Mouse (Mus musculus) forebrain, embryonic 12.5 days (tissue): Measurements from ENCODE around the gene Gm16867. TPM values are rescaled to one million over a fixed set of nuclear protein-coding genes. Genes with fewer than 3 reads are reported as not detected.
"Not testable (repeated sequence)": the region's sequence is repeated elsewhere in the genome, so short reads cannot be mapped to it uniquely, and the experiment has no call there.

Source experiments
- ATAC-seq: fragments of 200-750 bp; cut with Nextera tagmentation; 2 replicates; pipeline ENCODE4 v1.8.0; 2017; ENCODE audit warnings: moderate TSS enrichment; ENCODE audit not compliant: low FRiP score
- H3K27ac ChIP-seq: fragments of 300-500 bp; sonication (generic); 2 replicates; pipeline ENCODE4 v1.5.1; 2016; ENCODE audit warnings: mild to moderate bottlenecking
- H3K27me3 ChIP-seq: fragments of 300-500 bp; sonication (generic); 2 replicates; pipeline ENCODE4 v1.6.1; 2016; ENCODE audit warnings: mild to moderate bottlenecking
- H3K36me3 ChIP-seq: fragments of 300-500 bp; sonication (generic); replicated peaks from 2 replicates; pipeline ENCODE4 v1.6.1; 2016; ENCODE audit warnings: mild to moderate bottlenecking
- H3K4me1 ChIP-seq: fragments of 300-500 bp; sonication (generic); 2 replicates; pipeline ENCODE4 v1.6.1; 2016
- H3K4me2 ChIP-seq: fragments of 300-500 bp; sonication (generic); 2 replicates; pipeline ENCODE4 v1.6.1; 2016; ENCODE audit warnings: mild to moderate bottlenecking, moderate library complexity
- H3K4me3 ChIP-seq: fragments of 300-500 bp; sonication (generic); replicated peaks from 2 replicates; pipeline ENCODE4 v1.5.1; 2016; ENCODE audit warnings: mild to moderate bottlenecking
- H3K9ac ChIP-seq: fragments of 300-500 bp; sonication (generic); 2 replicates; pipeline ENCODE4 v1.6.1; 2016; ENCODE audit warnings: mild to moderate bottlenecking
- H3K9me3 ChIP-seq: fragments of 300-500 bp; sonication (generic); 2 replicates; pipeline ENCODE4 v1.6.1; 2016
- WGBS: fragments of 180-500 bp; shearing (Covaris S2); methylation state at CpG from one replicate; pipeline ENCODE4 v1.1.7; 2016; 5-methylcytosine and 5-hydroxymethylcytosine counted together
- polyA plus RNA-seq: library from polyadenylated mRNA; unstranded; fragments of >200 nt; fragmentation: Nextera tagmentation; extraction: Ambion mirVana; gene quantifications from 2 replicates; pipeline ENCODE4 v1.2.1, GENCODE M21; 2016

Gm16867 gene
- polyA plus RNA-seq, 1 experiment from 2014 or later = not detected

- not testable (repeated sequence) for H3K27me3 ChIP-seq
These were observed 54.3 kb downstream of the Gm16867 start for GRCm38 (mm10) chr14:69448845-69449244.

DNA sequence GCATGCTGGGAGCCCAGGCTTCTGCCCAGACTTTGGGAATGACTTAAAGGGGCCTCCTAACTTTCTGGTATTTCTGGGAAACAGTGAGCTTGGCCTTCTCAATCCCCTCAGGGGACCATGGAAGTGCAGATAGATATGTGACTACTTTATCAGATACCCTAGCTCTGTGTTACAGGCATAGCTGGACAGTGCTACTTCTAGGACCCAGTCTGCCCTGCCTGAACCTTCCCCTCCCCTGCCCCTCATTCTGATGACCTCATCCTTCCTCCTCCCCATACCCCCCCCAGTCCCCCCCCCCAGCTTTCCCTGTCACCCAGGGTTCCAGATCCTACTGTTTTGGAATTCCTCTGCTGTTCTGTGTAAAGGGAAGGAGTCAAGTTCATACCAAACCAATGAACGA lies 56.2 kb downstream of the Gm16867 start:
- H3K4me2 ChIP-seq, H3K9ac ChIP-seq, H3K9me3 ChIP-seq, H3K4me3 ChIP-seq, ATAC-seq, H3K4me1 ChIP-seq, H3K27me3 ChIP-seq, H3K27ac ChIP-seq, H3K36me3 ChIP-seq: not testable (repeated sequence)
- WGBS = no CpG with 5 or more reads among the region's 1 CpGs

More at GRCm38 (mm10) chr14:69448845-69449244, 54.3 kb downstream of the Gm16867 start:
- H3K4me3 ChIP-seq, H3K9ac ChIP-seq, H3K36me3 ChIP-seq, H3K27ac ChIP-seq, H3K4me2 ChIP-seq, H3K9me3 ChIP-seq, ATAC-seq, H3K4me1 ChIP-seq: not testable (repeated sequence)
- WGBS = no CpG with 5 or more reads among the region's 10 CpGs

DNA sequence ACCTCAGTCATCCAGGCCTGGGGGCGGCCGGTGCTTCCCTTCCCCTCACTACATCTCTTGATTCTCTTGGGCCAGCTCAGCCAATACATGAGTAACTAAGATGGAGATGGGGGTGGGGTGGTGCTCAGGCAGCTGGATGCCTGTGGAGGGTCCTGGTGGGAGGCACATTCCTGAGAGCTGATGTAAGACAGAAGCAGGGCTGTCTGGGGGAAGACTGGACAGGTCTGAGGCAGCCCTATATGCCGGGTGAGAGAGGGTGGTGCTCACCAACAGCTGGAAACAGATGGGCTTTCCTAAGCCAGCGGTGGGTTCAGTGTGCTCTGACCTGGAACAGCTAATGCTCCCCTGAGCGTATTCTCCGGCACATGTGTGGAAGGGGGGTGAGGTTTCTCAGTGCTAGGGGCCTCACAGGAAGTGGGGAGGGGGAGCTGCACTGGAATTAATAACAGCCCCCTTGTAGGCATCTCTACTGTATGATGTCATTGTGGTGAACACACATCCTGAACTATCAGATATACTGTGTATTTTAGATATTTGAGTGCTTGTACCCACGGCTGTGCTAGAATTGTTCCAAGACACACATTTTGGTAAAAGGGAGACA lies 60.0 kb downstream of the Gm16867 start:
- H3K4me1 ChIP-seq, H3K4me2 ChIP-seq, H3K27ac ChIP-seq, H3K36me3 ChIP-seq, H3K27me3 ChIP-seq, H3K9ac ChIP-seq, H3K9me3 ChIP-seq, H3K4me3 ChIP-seq: not testable (repeated sequence)
- no CpG with 5 or more reads among the region's 7 CpGs for WGBS
- ATAC-seq = 0 out of 2 replicates have a peak, but pooled peaks have one; percentile 63

GRCm38 (mm10) chr14:69440955-69441354 lies 62.2 kb downstream of the Gm16867 start:
- WGBS = no CpG with 5 or more reads among the region's 7 CpGs

DNA sequence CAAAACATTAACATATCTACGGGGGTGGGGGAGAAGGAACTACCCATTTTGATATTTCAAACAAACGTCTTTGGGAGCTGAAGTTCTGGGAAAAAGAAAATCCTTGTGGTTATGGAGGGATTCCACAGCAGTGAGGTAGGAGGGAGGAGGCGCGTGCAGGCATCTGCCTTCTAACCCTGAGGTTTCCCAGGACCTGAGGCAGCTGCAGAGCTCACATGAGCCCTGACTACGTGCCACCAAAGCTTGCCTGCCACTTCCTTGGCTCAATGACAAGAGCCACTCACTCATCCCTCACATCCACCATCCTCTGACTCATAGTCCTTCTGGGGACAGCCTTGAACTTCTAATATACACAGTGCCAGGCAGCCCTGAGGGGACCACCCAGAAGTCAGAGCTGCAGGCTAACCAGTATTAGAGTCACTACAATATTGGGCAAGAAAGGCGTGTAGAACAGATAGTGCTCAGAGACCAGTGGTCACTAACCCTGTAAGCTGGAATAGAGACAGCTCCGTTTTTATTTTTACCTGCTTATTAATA lies 64.4 kb downstream of the Gm16867 start:
- H3K27me3 ChIP-seq, H3K9me3 ChIP-seq, H3K4me3 ChIP-seq, H3K4me1 ChIP-seq, ATAC-seq, H3K27ac ChIP-seq, H3K9ac ChIP-seq, H3K4me2 ChIP-seq, H3K36me3 ChIP-seq: not testable (repeated sequence)
- WGBS = no CpG with 5 or more reads among the region's 7 CpGs

More at GRCm38 (mm10) chr14:69440955-69441354, 62.2 kb downstream of the Gm16867 start:
- H3K4me1 ChIP-seq, H3K36me3 ChIP-seq, H3K27ac ChIP-seq, H3K4me3 ChIP-seq, H3K9me3 ChIP-seq, ATAC-seq, H3K4me2 ChIP-seq, H3K9ac ChIP-seq, H3K27me3 ChIP-seq: not testable (repeated sequence)

GRCm38 (mm10) chr14:69421003-69421402 lies 82.2 kb downstream of the Gm16867 start:
- not testable (repeated sequence) for H3K36me3 ChIP-seq, H3K4me3 ChIP-seq, H3K9ac ChIP-seq, ATAC-seq, H3K9me3 ChIP-seq, H3K27ac ChIP-seq, H3K4me1 ChIP-seq, H3K27me3 ChIP-seq, H3K4me2 ChIP-seq
- no CpG with 5 or more reads among the region's 7 CpGs for WGBS

- not testable (repeated sequence) for H3K27me3 ChIP-seq, H3K36me3 ChIP-seq, H3K9ac ChIP-seq, H3K4me3 ChIP-seq, H3K27ac ChIP-seq, H3K9me3 ChIP-seq, H3K4me2 ChIP-seq, ATAC-seq, H3K4me1 ChIP-seq
- no CpG with 5 or more reads among the region's 7 CpGs for WGBS
These were observed 85.6 kb downstream of the Gm16867 start for GRCm38 (mm10) chr14:69417545-69417944.

Other genes starting within 250 kb of the Gm16867 start
- gene Synb, start 209.1 kb downstream of the Gm16867 start, polyA plus RNA-seq = not detected in 2 replicates
- not detected in 2 replicates for gene Gm27179, start 9.2 kb upstream of the Gm16867 start, polyA plus RNA-seq
- 8.1 and 9.0 TPM in 2 replicates for gene Entpd4b, start 52.1 kb upstream of the Gm16867 start, polyA plus RNA-seq